Mouse (Mus musculus): ENCODE measurements around the gene Hps4.

The Hps4 gene

DNA sequence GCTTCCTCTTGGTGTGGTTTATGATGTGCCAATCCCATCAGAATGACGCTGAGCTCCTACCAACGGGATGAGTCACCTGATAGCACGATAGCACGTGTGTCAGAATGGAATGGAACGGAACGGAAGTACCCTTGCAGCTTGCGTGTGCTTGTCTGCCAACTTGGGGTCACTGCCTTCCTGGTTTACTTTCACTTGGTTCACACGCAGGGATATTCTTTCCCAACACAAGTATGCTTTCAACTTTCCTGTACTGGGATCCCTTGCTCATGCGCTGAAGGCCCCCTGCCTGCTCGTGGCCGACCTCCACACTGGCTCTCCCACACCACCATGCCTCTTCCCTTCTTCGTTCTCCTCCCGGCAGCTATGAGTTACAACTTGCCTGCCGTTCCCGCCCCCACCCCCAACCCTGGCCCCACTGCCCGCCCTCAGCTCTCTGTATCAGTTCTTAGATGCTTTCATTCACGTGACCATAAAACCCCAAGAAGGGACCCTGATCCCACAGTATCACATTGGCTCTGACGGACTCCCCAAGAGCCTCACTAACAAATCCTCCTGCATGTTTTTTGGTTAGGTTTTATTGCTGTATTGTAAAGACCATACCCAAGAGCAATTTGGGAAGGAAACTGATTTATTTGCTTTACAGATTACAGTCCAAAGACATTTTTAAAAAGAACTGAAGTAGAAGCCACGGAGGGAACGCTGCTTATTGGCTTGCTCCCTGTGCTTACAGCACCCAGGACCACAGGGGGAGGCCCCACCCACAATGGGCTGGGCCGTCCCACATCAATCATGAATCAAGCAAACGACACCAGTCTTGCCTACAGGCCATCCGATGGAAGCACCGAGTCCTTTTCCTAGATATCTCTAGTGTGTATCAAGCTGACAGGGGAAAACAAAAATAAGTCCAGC is 18.0 kb upstream of the Hps4 start:
- DNase-seq = peak; percentile 54 to 66

DNA sequence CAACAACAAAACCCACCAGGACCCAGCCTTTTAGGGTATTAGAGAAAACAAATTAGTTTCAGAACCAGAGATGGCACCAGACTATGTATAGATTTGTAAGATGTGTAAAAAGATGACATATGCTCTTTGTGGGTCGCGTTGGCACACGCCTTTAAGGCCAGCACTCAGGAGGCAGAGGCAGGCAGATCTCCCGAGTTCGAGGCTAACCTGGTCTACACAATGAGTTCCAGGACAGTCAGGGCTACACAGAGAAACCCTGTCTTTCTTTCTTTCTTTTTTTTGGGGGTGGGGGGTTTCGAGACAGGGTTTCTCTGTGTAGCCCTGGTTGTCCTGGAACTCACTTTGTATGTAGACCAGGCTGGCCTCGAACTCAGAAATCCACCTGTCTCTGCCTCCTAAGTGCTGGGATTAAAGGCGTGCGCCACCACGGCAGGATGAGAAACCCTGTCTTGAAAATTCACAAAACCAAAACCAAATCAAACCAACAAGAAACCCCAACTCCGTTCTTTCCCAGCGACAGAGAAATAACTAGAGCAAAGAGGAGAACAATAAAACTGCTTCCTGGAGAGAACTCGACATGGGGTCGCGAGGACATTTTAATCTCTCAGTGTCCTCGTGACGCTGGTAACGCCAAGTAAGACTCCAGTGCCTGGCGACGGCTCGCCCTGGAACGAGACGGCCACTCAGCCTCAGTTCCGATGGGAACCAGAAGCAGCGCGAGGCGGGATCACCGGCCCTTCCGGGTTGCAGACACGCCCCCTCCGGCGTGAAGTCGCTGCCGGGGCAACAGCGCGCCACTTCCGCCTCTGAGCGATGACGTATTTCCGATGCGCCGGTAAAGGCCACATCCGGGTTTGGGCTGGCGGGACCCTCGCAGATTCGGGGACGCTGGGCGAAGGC is 17.1 kb upstream of the Hps4 start, which contains the start of gene Tfip11:
Gene Tfip11 (plus strand): TSS at position 813 of the 900 bp plus-strand sequence.
- peak; percentile 92 to 93 for DNase-seq

DNA sequence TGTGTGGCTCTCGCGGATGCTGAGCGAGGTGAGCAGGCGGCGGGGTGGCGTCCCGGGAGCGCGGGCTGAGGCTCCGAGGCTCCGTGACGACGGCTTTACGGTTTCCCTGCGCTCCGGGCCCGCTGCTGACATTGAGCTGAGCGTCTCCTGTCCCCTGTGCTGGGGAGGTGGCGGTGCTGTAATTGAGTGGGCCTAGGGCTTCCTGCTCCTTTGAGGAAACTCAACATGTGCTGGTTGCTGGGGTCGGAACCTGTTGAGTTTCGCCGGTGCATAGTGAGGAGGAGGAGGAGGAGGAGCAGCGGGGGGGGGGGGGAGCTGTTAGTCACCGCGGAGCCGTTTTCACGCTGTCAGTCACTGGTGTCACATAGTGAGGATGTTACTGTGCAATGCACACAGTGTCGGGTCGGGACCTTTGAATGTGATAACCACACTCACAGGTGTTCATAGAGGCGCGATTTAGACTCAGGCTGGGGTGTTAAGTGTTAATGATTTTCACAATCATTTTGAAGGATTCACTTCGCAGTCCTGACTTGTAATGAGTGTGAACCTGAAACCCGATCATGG is 16.4 kb upstream of the Hps4 start:
- DNase-seq = no peak

DNA sequence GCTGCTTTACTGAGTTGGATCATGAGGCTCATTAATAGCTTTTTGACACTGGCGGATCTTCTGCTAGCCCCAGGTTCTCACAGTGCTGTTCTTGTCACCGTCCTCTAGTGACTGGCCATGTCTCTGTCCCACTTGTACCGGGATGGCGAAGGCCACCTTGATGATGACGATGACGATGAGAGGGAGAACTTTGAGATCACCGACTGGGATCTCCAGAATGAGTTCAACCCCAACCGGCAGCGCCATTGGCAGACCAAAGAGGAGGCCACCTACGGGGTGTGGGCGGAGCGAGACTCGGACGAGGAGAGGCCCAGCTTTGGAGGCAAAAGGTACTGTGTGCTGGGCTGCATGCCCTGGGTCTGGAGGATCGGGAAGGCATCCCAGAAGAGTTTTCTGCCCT is 15.0 kb upstream of the Hps4 start:
- no peak for DNase-seq

DNA sequence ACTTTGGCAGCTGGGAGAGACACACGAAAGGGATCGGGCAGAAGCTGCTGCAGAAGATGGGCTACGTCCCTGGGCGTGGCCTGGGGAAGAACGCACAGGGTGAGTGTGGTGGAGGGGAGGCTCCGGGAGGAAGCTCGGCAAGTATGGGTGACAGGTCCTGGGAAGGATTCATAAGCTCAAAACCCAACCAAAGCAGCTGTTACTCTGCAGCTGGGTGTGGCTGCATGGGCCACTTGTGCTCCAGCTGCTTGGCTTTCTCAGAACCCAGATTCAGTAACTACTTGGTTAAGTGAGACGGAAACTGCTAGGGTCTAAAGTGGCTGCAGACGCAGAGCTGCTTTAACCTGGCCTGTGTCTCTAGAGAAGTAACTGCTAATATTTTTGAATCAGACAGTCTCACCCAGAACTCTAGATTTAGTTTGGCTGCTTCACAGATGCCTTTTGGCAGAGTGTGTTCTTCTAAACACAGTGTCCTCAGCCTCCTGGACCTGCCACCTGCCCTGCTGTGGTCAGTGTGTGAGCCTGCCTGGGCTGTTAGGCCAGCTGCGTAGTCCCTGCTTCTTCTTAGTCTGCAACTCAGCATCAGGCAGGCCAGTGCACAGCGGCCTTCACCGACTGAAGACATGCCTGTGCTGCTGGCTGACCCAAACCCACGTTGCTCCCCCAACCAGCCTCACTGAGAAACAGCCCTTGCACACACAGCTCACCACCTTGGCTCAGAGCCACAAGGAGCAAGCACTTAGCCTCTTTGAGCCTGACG is 12.9 kb upstream of the Hps4 start:
- no peak for DNase-seq

DNA sequence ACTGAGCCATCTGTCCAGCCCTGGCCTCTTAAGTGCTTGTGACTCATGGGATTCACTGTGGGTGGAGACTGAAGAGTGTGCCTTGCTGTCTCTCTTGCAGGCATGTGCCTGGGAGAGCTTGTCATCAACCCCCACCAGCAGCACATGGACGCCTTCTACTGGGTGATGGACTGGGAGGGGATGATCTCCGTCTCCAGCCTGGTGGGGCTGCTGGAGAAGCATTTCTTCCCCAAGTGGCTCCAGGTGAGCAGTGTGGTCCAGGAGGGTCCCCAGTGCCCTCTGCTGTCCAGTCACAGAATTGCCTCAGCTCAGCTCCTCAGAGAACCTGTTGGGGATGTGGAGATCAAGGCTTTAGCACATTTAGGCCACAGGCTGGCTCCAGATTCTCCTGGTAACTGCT is 7.4 kb upstream of the Hps4 start:
- DNase-seq = peak; percentile 57 to 62

DNA sequence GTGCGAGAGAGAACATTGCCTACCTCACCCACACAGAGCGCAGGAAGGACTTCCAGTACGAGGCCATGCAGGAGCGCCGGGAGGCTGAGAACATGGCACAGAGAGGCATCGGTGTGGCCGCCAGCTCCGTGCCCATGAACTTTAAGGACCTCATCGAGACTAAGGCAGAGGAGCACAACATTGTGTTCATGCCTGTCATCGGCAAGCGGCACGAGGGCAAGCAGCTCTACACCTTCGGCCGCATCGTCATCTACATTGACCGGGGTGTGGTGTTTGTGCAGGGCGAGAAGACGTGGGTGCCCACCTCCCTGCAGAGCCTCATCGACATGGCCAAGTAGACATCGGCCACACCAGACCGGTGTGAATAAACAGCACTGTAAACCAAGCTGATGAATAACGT is 5.9 kb upstream of the Hps4 start:
- DNase-seq = no peak

DNA sequence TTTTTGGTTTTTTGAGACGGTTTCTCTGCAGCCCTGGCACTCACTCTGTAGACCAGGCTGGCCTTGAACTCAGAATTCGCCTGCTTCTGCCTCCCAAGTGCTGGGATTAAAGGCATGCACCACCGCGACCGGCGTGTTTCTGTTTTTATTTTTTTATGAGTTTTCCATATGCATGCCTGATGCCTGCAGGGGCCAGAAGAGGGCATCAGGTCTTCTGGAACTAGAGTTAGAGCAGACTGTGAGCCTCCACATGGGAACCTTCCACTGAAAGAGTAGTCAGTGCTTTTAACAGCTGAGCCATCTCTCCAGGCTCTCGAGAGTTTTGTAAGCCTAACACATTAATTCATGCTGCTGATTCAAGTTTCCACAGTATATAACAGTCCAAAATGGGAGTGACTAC is 3.7 kb upstream of the Hps4 start:
- DNase-seq = no peak

DNA sequence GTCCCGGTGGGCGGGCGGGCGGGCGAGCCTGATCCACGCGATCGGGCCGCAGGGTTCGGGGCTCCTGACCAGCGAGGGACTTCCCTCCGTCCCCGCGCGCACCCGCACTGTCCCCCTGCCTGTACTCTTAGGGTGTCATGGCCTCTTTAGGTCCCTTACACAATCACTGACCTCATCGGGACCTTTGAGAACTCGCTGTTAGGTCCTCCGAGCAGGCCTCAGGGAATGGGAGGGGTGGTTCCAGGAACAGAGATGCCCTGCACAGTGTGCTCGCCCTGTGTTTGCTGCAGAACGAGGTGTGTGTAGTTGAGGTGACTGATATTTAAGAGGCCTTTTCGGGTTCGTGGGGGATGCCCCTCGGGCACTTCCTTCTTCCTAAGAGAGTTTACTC is 317 bp downstream of the Hps4 start:
- DNase-seq = no peak

DNA sequence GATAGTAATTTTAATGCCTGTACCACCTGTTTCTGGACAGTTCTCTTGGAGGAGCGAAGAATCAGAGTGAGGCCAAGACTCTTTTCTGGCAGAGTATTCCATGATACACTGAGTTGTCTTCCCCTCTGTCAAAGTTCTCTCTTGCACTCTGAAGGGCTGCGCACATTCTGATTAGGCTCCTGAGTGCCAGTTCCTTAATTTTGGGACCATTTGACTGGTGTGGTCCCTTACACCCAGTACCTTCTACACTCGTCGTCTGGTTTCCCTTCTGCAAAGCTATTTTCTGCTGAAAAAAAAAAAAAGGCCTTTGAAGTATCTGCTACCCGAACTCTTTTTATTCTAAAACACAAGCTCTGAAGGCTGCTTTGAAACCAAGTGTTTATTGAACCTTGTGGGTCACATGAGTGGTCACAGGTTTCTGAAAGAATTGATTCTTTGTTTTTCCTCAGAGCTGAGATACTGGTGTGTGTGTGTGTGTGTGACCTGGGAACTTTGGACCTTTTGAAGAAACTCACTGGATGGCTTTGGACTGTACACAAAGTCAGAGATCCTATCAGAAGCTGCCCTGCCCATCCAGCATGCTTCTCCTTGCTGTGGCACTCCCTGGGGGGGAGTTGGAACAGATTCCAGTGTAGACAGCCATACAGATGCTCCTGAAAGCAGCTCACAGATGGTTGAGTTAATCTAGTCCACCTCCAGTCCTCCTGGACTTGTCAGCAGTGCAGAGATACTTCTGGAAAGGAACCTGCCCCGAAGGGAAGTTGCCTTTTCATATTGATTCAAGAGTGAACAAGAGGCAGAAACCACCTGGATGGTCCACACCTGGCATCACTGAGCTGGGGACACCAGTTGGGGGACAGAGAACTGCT is 1.4 kb downstream of the Hps4 start:
- no peak for DNase-seq

DNA sequence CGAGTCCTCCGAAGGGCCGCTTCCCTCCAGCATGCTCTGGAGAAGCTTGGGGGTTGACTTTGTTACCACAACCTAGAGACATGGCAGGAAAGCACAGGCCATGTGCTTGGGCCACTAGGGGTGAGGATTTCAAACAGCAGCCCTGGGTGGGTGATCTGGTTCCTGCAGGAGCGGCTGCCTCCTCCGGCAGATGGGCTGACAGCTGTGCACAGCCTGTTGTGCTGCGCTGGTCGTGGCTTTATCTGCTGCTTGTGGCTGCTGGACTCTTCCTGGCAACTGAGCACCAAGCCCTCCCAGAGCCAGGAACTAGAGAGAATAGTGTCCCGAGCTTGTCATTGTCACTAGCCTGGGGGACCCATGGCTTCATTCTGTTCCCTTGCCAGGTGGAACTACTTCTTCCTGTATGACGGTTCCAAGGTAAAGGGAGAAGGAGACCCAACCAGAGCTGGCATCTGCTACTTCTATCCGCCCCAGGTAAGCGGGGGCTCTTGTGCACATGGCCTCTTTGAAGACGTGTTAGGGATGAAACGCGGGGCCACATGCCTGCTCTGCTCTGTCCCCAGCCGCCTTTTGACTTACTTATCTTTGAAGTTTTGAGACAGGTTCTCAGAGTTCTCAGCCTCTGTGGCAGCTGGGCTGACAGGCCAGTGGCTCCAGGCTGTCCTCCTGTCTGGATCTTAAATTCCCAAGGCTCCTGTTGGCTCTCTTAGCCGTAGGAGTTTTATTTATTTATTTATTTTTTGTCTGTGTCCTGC is 3.5 kb downstream of the Hps4 start:
- no peak for DNase-seq

DNA sequence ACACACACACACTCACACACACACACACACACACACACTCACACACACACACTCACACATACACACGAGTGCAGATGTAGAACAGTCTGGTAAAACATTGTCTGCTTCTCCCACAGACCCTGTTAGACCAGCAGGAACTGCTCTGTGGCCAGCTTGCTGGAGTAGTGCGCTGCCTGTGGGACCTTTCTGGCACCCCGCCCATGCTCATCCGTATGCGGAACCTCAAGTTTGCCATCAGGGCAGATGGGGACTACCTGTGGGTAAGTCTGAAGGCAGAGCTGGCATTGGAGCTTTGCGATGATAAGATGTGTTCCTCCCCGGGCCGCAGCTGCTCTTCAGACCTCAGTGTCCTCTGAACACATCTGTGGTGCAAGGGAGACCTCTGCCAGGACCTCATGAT is 6.3 kb downstream of the Hps4 start:
- no peak for DNase-seq

DNA sequence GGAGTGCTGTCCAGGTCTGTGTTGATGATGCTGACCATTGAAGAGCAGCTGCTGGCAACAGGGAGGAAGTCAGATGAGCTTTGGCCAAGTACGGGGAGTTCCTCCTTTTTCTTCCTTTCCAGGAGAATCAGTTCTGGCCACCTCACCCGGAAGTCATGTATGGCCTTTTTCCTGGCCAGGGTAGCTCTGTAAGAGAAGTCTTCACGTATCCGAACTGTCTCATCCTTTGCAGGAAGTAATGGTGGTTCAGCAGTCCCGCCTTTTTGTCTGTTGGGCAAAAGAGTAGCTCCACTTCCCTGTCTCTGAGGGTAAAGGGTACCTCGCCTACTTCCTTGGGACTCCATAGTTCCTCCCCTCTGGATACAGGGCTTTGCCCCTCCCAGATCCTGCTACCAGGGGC is 12.6 kb downstream of the Hps4 start:
- no peak for DNase-seq

DNA sequence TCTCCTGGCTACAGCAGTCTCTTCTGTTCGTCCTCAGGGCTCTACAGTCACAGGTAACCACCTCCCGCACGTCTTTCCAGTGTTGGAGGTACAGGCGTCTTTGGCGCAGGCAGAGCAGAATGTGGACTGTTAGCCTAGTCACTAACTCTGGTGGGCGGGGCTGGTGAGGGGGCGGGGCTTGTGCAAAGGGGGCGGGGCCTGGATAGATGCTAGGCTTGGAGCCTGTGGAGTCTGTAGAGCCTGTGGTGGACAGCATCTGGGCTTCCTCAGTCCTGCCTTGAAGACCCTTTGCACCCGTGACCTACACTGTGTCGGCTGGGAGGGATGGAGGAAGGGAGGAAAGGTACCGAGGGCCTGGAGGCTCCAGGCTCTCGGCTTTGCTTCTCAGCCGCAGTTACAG is 13.0 kb downstream of the Hps4 start, which contains the start of gene Gm6583:
Gene Gm6583 (minus strand): TSS at position 124 of the 400 bp plus-strand sequence.
- no peak for DNase-seq

DNA sequence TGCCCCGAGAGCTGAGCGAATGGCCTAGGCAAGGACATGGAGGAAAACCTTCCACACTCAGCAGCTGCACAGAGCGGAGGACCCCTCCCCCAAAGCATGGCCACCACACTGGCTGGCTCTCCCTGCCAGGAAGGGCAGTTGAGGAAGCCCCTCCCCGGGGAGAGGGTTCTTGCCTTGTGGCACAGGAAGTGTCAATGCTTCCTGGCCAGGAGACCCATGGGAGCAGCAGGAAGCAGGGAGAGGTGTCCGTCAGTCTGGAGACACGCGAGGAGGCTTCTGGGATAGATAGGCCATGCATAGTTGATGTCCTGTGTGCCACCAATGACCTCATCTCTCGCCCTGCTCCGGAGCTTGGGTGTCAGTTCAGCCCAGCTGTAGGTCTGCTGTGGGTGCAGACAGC is 13.4 kb downstream of the Hps4 start:
- no peak for DNase-seq

DNA sequence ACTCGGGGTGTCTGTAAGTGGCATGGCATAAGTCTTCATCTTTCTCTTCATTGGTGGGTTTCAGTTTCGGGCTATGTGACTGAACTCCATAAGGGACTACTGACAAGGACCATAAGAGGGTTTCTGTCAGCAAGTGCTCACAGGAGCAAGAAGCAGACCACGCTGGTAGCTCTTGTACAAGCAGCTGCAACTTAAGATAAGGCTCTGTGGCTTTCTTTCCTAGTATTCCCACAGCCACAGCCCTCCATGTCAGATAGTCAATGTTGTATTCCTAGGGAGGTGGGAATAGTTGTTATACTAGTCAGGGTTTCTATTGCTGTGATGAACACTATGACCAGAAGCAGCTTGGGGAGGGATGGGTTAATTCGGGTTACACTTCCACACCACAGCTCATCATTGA is 16.6 kb downstream of the Hps4 start:
- no peak for DNase-seq

DNA sequence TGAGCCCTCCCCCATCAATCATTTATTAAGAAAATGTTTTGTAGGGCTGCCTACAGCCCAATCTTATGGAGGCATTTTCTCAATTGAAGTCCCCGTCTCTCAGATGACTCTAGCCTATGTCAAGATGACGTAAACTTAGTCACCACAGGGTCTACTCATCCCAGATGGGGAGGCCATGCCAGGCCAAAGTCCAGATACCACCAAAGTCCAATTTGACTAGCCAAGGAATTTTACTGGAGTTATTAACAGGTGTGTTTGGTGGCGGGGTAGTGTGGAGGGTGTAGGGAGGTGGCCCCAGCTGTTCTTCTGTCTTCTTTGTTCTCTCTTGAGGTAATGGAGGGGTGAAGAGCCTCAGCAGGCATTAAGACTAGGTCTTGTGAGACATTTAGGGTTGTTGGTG is 17.2 kb downstream of the Hps4 start:
- no peak for DNase-seq

DNA sequence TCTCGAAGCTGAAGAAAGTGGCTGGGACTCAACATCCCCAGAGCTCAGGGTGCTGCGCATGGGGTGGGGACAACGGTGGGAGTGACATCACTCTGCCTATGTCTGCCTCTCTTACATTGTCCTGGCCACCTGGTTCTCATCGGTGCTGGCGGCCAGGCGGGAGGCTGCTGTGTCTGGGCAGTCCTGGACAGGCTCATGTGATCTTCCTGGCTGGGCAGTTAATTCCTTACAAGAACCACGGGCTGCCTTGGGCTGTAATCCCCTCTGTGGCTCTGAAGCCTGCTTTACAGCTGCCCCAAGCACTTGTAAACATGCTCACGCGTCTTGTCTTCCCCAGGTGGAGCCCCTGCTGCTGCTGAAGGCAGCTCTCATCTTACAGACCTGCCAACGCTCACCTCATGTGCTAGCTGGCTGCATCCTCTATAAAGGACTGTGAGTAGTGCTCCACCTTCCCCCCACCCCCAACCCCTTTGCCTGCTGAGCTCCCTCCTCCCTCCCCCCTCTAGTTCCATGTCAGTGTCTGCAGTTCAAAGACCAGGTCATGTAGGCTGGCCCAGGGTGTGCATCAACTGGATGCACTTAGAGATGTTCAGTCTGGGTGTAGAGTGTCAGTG is 21.4 kb downstream of the Hps4 start:
- no peak for DNase-seq

DNA sequence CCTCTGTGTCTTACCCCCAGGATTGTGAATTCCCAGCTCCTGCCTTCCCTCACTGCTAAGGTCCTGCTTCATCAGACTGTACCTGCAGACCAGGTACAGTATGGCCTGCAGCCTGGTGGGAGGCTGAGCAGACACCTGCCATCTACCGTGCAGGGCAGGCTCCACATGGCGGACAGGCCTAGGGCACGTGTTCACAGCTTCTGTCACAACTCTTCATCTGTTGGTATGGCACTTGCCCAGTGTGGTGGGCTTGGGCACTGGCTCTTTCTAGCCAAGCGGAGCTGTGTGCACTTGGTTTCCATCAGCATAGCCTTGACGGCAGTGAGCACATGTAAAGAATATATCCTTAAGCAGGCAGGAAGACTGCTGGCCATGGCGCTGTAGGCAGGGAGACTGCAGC is 24.0 kb downstream of the Hps4 start:
- DNase-seq = no peak

DNA sequence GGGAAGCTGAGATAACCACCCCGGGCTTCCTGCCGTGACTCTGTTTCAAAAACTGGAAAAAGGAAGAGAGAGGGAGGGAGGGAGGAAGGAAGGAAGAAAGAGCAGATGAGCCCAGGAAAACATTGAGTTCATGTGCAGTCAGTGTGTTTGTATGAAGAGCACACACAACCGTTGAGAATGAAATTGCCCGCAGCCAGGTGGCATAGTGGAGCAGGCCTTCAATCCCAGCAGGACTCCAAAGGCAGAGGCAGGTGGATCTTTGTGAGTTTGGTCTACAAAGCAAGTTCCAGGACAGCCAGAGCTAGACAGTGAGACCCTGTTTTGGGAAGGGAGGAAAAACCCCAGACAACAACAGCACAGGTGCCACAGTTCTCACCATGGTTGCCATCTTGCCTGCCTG is 24.5 kb downstream of the Hps4 start:
- DNase-seq = no peak
